Mouse (Mus musculus): ENCODE results near the gene Marc2.

- TF ChIP-seq CTCF (IDR thresholded peaks at IDR 0.05; ENCODE audit: extremely low read depth, insufficient read length, insufficient replicate concordance, low read depth, low read length) (no peak), POLR2A (IDR thresholded peaks at IDR 0.05; ENCODE audit: low read depth, low read length) (no peak)
Measured at GRCm38 (mm10) chr1:184771891-184772249, 74.4 kb downstream of the Marc2 start.
